ENCODE assay signal across 20 mouse cellular contexts in the genomic region with DNA sequence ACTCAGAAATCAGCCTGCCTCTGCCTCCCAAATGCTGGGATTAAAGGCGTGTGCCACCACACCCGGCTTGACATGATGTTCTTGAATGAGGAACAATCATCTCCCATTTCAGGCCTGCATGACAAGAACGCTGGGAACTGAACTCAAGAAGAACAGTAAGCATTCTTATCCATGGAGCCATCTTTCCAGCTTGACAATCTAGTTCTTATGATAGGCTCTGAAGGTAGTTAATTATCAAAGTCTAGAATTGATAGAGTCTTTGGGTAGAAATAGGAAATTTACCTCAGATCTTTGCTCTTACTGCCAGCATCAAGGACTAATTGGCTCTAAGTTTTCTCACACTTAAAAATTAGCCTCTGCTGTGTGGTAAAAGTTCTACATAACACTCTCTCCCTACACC. TPM values are rescaled to one million over a fixed set of nuclear protein-coding genes. Genes with fewer than 3 reads are reported as not detected.
"Had no signal": no experiment of that assay in that cellular context is flagged by ENCODE, and none has a peak within 500 bp of the region (broad histone marks: within the 10 kb centered on the region; RNA-seq: fewer than 3 reads in every experiment).

No protein-coding gene starts in this region.

- H3K36me3 ChIP-seq: limb, embryonic 12.5 days; limb, embryonic 15.5 days; midbrain, embryonic 10.5 days; midbrain, embryonic 13.5 days had no signal

- H3K9me3 ChIP-seq: limb, embryonic 12.5 days; limb, embryonic 15.5 days; megakaryocyte, embryonic 14.5 days; midbrain, embryonic 10.5 days; midbrain, embryonic 13.5 days had no signal

- DNase-seq: kidney, adult 9 months; kidney, postnatal 14 days; layer of hippocampus, adult 9-11 months; left cerebral cortex, postnatal 4 days; liver, postnatal 0 days; lung, embryonic 14.5 days; right cerebral cortex, postnatal 4 days had no signal

- H3K27ac ChIP-seq: layer of hippocampus, adult 2 months; left cerebral cortex, adult 2 months; limb, embryonic 12.5 days; limb, embryonic 15.5 days; liver, embryonic 14.5 days; midbrain, embryonic 10.5 days; midbrain, embryonic 13.5 days had no signal

- ATAC-seq: liver, postnatal 0 days; lung, postnatal 0 days; midbrain, embryonic 13.5 days; midbrain, embryonic 16.5 days had no signal

- H3K4me3 ChIP-seq: midbrain, embryonic 13.5 days had no signal

- H3K9ac ChIP-seq: limb, embryonic 15.5 days; liver, embryonic 14.5 days; midbrain, embryonic 13.5 days had no signal

RNA-seq across cellular contexts. Expression of a gene that starts 0.7 kb away (rescaled TPM):
- total RNA-seq: layer of hippocampus, adult 2 months; layer of hippocampus, postnatal 25 days; left cerebral cortex, adult 2 months; left cerebral cortex, postnatal 10 days; left cerebral cortex, postnatal 4 days had no signal
- polyA plus RNA-seq: midbrain, embryonic 16.5 days; neural tube, embryonic 14.5 days had no signal
